Mouse (Mus musculus) limb, embryonic 10.5 days (tissue): Measurements from ENCODE around the gene Vmn2r53. TPM values are rescaled to one million over a fixed set of nuclear protein-coding genes. Genes with fewer than 3 reads are reported as not detected.
"Not testable (repeated sequence)": the region's sequence is repeated elsewhere in the genome, so short reads cannot be mapped to it uniquely, and the experiment has no call there.

ENCODE experiments used
- DNase-seq: peaks from one replicate; pipeline ENCODE4 v3.0.0-alpha.2; 2017; ENCODE audit warnings: low spot score
- H3K27ac ChIP-seq: fragments of 300-500 bp; sonication (generic); 2 replicates; pipeline ENCODE4 v1.5.1; 2016; ENCODE audit warnings: mild to moderate bottlenecking
- H3K27me3 ChIP-seq: fragments of 300-500 bp; sonication (generic); 2 replicates; pipeline ENCODE4 v1.6.1; 2016; ENCODE audit warnings: low read depth, mild to moderate bottlenecking; ENCODE audit not compliant: poor library complexity, severe bottlenecking
- H3K36me3 ChIP-seq: fragments of 300-500 bp; sonication (generic); 2 replicates; pipeline ENCODE4 v1.6.1; 2016; ENCODE audit warnings: mild to moderate bottlenecking, moderate library complexity
- H3K4me1 ChIP-seq: fragments of 300-500 bp; sonication (generic); 2 replicates; pipeline ENCODE4 v1.6.1; 2016
- H3K4me3 ChIP-seq: fragments of 300-500 bp; sonication (generic); 2 replicates; pipeline ENCODE4 v1.5.1; 2016; ENCODE audit warnings: mild to moderate bottlenecking, moderate library complexity
- H3K9me3 ChIP-seq: fragments of 300-500 bp; sonication (generic); replicated peaks from 2 replicates; pipeline ENCODE4 v1.6.1; 2016; ENCODE audit warnings: mild to moderate bottlenecking
- WGBS: fragments of 180-500 bp; shearing (Covaris S2); methylation state at CpG from one replicate; pipeline ENCODE4 v1.1.7; 2016; 5-methylcytosine and 5-hydroxymethylcytosine counted together
- polyA plus RNA-seq: library from polyadenylated mRNA; unstranded; fragments of >200 nt; fragmentation: Nextera tagmentation; extraction: Ambion mirVana; gene quantifications from 2 replicates; pipeline ENCODE4 v1.2.1, GENCODE M21; 2016

The Vmn2r53 gene
- polyA plus RNA-seq: 0.01 TPM in 2 replicates

GRCm38 (mm10) chr7:12608688-12609087, at the start of gene Vmn2r53:
TSS of gene Vmn2r53 (minus strand) at chr7:12608788.
- Histone ChIP-seq H3K27me3 (no peaks in the 10 kb centered on the region), H3K9me3 (0 out of 2 replicates have a peak, but pooled peaks cover 6% of the 10 kb centered on the region), H3K4me1 (no peaks in the 10 kb centered on the region), H3K36me3 (no peaks in the 10 kb centered on the region), H3K27ac (no peak within 1 kb of the TSS), H3K4me3 (no peak within 1 kb of the TSS)
- DNase-seq: no peak

DNA sequence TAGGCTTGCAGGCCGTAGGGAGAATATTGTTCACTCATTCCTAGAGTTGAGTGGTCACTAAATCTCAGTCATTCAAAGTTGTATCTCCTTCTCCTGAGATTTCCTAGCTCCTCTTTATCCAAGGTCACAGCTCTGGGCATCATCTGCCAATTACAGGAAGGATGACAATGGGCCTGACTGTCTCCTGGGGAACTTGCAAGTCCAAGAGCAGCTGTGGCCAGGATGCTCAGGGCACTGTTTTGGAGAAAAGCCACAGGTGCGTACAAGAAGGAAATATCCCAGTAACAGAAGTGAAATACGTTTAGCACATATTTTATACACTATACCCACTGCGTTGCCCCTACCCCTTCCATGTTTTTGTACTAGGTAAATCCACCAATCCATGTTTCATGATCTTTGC, 31.6 kb upstream of the Vmn2r53 start, which contains the start of gene Vmn2r54:
TSS of gene Vmn2r54 (minus strand) at position 101 of the 400 bp plus-strand sequence.
- DNase-seq, H3K36me3 ChIP-seq, H3K4me3 ChIP-seq, H3K9me3 ChIP-seq, H3K4me1 ChIP-seq, H3K27ac ChIP-seq, H3K27me3 ChIP-seq: not testable (repeated sequence)
- WGBS: 82% methylated on average over 3 of the region's 4 CpGs

Other genes with a start within 250 kb of the Vmn2r53 start
- not detected in 2 replicates for gene Vmn1r84, start 239.5 kb downstream of the Vmn2r53 start, polyA plus RNA-seq
- gene Zfp551, start 186.0 kb downstream of the Vmn2r53 start, polyA plus RNA-seq: 4.6 and 4.8 TPM in 2 replicates
- gene Zfp606, start 130.5 kb downstream of the Vmn2r53 start, polyA plus RNA-seq: 29.8 and 36.1 TPM in 2 replicates
- not detected in 2 replicates for gene 2900092C05Rik, start 96.3 kb downstream of the Vmn2r53 start, polyA plus RNA-seq
- gene Vmn2r54, start 31.5 kb upstream of the Vmn2r53 start, polyA plus RNA-seq: not detected in 2 replicates
- not detected in 2 replicates for gene Vmn2r55, start 76.2 kb upstream of the Vmn2r53 start, polyA plus RNA-seq
- not detected in 2 replicates for gene Vmn2r56, start 126.2 kb upstream of the Vmn2r53 start, polyA plus RNA-seq
- 13.8 and 15.7 TPM in 2 replicates for gene Zscan18, start 194.8 kb upstream of the Vmn2r53 start, polyA plus RNA-seq
- 14.8 and 16.8 TPM in 2 replicates for gene Zfp329, start 210.1 kb upstream of the Vmn2r53 start, polyA plus RNA-seq
- gene Zfp110, start 226.0 kb upstream of the Vmn2r53 start, polyA plus RNA-seq: 30.4 and 32.6 TPM in 2 replicates